Mouse (Mus musculus) lung, postnatal 0 days (tissue): ENCODE measurements at regions not wholly inside any gene's neighbourhood (a gene's known extent, or its start where the extent isn't known, plus 50 kb on each side); places are given as distances from the start of the nearest gene placed in this dataset.

ENCODE experiments used
- ATAC-seq: fragments of 200-750 bp; cut with Nextera tagmentation; 2 replicates; pipeline ENCODE4 v1.8.0; 2017; ENCODE audit warnings: moderate library complexity
- DNase-seq: peaks from one replicate; pipeline ENCODE4 v3.0.0-alpha.2; 2016; ENCODE audit warnings: low spot score
- H3K27ac ChIP-seq: fragments of 300-500 bp; sonication (generic); 2 replicates; pipeline ENCODE4 v1.5.1; 2014; ENCODE audit warnings: antibody characterized with exemption, mild to moderate bottlenecking, low read length, mixed read lengths
- H3K27me3 ChIP-seq: fragments of 300-500 bp; sonication (generic); replicated peaks from 2 replicates; pipeline ENCODE4 v1.6.1; 2014; ENCODE audit warnings: low read length, mixed read lengths; ENCODE audit not compliant: insufficient read depth
- H3K36me3 ChIP-seq: fragments of 300-500 bp; sonication (generic); 2 replicates; pipeline ENCODE4 v1.6.1; 2014; ENCODE audit warnings: low read length, mixed read lengths; ENCODE audit not compliant: insufficient read depth
- H3K4me1 ChIP-seq: fragments of 300-500 bp; sonication (generic); 2 replicates; pipeline ENCODE4 v1.6.1; 2014; ENCODE audit warnings: antibody characterized with exemption, low read depth, low read length, mixed read lengths; ENCODE audit not compliant: insufficient read depth
- H3K4me2 ChIP-seq: fragments of 300-500 bp; sonication (generic); replicated peaks from 2 replicates; pipeline ENCODE4 v1.6.1; 2014; ENCODE audit warnings: low read depth, mild to moderate bottlenecking, low read length, moderate library complexity, mixed read lengths
- H3K4me3 ChIP-seq: fragments of 300-500 bp; sonication (generic); 2 replicates; pipeline ENCODE4 v1.5.1; 2014; ENCODE audit warnings: low read depth, low read length
- H3K9ac ChIP-seq: fragments of 300-500 bp; sonication (generic); replicated peaks from 2 replicates; pipeline ENCODE4 v1.6.1; 2014; ENCODE audit warnings: low read depth, mild to moderate bottlenecking
- H3K9me3 ChIP-seq: fragments of 300-500 bp; sonication (generic); 2 replicates; pipeline ENCODE4 v1.6.1; 2016; ENCODE audit warnings: low read length, mixed read lengths
- CTCF ChIP-seq: IDR thresholded peaks from 2 replicates; pipeline ENCODE4 v1.5.1; 2016; ENCODE audit warnings: antibody characterized with exemption, mild to moderate bottlenecking
- EP300 ChIP-seq: IDR thresholded peaks from 2 replicates; pipeline ENCODE4 v1.6.1; 2016; ENCODE audit warnings: antibody characterized with exemption, mild to moderate bottlenecking, control low read depth
- WGBS: fragments of 180-500 bp; shearing (Covaris S2); extraction: QIAGEN DNeasy Blood & Tissue Kit; methylation state at CpG from one replicate; pipeline ENCODE4 v1.1.7; 2014; 5-methylcytosine and 5-hydroxymethylcytosine counted together

DNA sequence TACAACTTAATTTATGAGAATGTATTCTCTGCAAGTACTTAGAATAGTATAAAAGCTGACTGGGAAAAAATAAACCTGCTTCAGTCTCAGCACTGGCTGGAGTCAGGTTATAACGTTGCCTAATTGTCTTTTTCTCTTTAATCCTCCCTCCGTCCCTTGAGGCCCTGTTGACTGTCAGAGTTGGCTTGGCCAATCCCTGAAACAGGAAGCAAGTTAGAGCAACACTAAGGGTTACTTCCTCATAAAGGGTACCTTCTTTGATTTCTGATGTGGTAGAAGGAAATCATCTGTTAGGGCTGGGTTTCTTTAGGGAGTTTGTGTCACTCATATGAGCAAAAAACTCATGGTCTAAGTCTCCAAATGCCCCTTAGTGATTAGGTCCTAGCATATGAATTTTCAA, 69.3 kb upstream of the Adgrf1 start:
- DNase-seq, result peak; percentile 32
- Histone ChIP-seq H3K9me3 (no peaks in the 10 kb centered on the region), H3K27me3 (no peaks in the 10 kb centered on the region), H3K4me1 (no peaks in the 10 kb centered on the region), H3K9ac (no peak overlapping the region), H3K4me2 (no peak overlapping the region), H3K4me3 (no peak overlapping the region), H3K27ac (no peak overlapping the region), H3K36me3 (no peaks in the 10 kb centered on the region)
- TF ChIP-seq EP300, result no peak
- TF ChIP-seq CTCF, result no peak
- 52% methylated on average over 2 of the region's 2 CpGs for WGBS
- ATAC-seq, result no peak

DNA sequence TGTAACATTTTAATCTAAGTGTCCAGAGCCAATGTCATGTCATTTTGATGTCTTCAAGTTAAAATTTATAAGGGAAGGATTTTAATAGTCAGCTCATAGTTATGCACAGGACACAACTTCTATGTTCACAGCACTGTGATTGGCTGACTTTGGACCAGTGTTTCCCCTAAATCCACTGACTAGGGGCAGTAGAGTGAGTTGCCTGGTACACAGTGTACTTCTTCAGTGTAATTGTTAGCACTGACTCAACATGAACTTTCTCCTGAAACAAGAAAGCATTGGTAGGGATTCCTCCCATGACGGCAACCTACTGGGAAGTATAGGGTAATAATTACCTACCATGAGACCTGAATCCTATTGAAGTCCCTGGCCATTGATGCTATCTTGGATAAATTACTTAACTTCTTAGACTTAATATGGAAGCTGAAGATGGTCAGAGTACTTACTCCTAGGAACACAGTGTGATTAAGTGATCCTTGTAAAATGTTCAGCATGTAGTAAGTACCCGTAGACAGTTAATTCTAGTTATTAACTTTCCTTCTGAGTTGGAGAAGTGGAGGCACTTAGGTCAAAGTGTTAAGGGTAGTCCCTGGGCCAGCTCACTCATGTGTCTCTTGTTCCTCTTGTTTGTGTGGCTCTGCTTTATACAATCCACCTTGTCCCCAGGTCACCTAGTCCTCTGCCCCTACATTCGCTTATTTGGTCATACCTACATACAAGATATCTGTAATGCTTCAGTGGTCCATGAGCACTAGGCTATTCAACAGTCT, 63.2 kb upstream of the Adgrf1 start:
- ATAC-seq, result no peak
- Histone ChIP-seq H3K36me3 (no peaks in the 10 kb centered on the region), H3K9ac (no peak overlapping the region), H3K4me1 (no peaks in the 10 kb centered on the region), H3K9me3 (no peaks in the 10 kb centered on the region), H3K27me3 (no peaks in the 10 kb centered on the region), H3K27ac (no peak overlapping the region), H3K4me2 (no peak overlapping the region), H3K4me3 (no peak overlapping the region)
- no peak for TF ChIP-seq CTCF
- no peak for TF ChIP-seq EP300
- no peak for DNase-seq
- WGBS, result 81% methylated on average over 3 of the region's 3 CpGs

DNA sequence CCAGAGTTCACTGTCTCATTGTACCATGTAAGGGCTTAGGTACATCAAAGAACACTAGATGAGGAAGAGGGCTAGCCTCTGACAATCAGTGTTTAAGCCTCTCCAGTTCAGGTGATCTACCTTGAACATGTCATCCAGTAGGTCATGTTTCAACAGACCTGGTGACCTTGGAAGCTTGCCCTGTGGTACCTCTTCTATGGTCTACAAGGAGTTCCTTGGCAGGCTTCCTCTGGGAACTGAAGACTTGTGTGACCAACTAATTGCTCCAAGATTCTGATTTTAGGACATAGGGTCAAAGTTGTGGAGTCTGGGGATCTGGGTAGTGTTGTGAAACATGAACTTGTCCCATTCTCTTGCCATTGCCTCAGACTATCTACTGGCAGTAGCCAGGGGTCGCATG, 60.4 kb upstream of the Adgrf1 start:
- WGBS, result 83% methylated on average over 1 of the region's 1 CpGs

DNA sequence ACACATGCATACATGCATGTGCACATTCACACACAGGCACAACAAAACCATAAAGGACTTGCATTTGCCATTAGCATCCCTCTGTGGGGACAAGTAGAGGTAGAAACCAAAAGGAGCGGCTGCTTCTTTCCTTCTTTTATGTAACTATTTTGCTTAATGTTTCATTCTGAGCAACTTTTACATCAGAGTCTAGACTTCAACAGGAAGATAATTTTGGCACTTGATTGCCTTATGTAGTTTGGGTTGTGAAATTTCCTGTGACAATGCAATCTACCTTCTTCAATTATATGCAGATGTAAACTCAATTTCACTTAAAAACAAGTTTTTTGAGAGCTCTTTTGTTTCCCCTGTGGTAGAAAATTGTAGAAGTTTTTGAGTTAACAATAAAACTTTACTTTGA, 56.1 kb upstream of the Adgrf1 start:
- Histone ChIP-seq H3K36me3 (no peaks in the 10 kb centered on the region), H3K4me1 (no peaks in the 10 kb centered on the region), H3K27ac (no peak overlapping the region), H3K4me2 (no peak overlapping the region), H3K9ac (no peak overlapping the region), H3K9me3 (no peaks in the 10 kb centered on the region), H3K4me3 (no peak overlapping the region), H3K27me3 (no peaks in the 10 kb centered on the region)
- ATAC-seq, result no peak
- TF ChIP-seq EP300 (no peak), CTCF (no peak)
- 83% methylated on average over 1 of the region's 1 CpGs for WGBS
- DNase-seq, result no peak

More for the DNA sequence above, 60.4 kb upstream of the Adgrf1 start:
- no peak overlapping the region for H3K27ac ChIP-seq
- DNase-seq (no peak), ATAC-seq (no peak)
- no peaks in the 10 kb centered on the region for H3K36me3 ChIP-seq
- TF ChIP-seq EP300 (no peak), CTCF (no peak)
- H3K4me2 ChIP-seq, result no peak overlapping the region
- no peaks in the 10 kb centered on the region for H3K27me3 ChIP-seq
- no peak overlapping the region for H3K9ac ChIP-seq
- no peak overlapping the region for H3K4me3 ChIP-seq
- H3K9me3 ChIP-seq, result no peaks in the 10 kb centered on the region
- no peaks in the 10 kb centered on the region for H3K4me1 ChIP-seq

DNA sequence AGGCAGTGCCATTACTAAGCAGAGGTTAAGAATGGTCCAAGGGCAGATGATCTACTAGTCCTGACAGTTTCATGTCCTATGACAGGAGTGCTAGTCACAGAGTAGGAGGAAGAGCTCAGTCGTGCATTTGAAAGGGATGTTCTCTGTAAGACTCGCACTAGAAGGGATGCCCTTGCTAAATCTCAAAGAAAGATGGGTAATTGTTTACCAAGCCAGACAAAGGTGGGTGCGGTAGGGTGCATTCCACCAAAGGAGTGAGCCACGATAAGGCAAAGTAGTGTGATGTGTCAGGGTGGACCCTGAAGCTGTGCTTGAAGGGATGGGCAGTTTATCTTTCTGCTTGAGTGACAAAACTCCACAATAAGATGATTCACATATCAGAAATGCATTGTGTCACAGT, 50.5 kb upstream of the Adgrf1 start:
- no peak overlapping the region for H3K4me3 ChIP-seq
- H3K27me3 ChIP-seq, result no peaks in the 10 kb centered on the region
- no peaks in the 10 kb centered on the region for H3K36me3 ChIP-seq
- DNase-seq (no peak), ATAC-seq (no peak)
- 65% methylated on average over 4 of the region's 4 CpGs for WGBS
- no peaks in the 10 kb centered on the region for H3K4me1 ChIP-seq
- H3K9me3 ChIP-seq, result no peaks in the 10 kb centered on the region
- H3K9ac ChIP-seq, result no peak overlapping the region
- TF ChIP-seq EP300 (no peak), CTCF (no peak)
- no peak overlapping the region for H3K4me2 ChIP-seq
- H3K27ac ChIP-seq, result no peak overlapping the region
